Mouse (Mus musculus): ENCODE measurements at regions not wholly inside any gene's neighbourhood (a gene's known extent, or its start where the extent isn't known, plus 50 kb on each side); places are given as distances from the start of the nearest gene placed in this dataset.
"Not testable (repeated sequence)": the region's sequence is repeated elsewhere in the genome, so short reads cannot be mapped to it uniquely, and the experiment has no call there.

- 84% methylated on average over 2 of the region's 2 CpGs for WGBS
- ATAC-seq (ENCODE audit: insufficient read depth, low FRiP score, low TSS enrichment) (no peak), DNase-seq (ENCODE audit: low spot score) (no peak)
- Histone ChIP-seq H3K9me3 (ENCODE audit: control insufficient read depth, low read length) (no peaks in the 10 kb centered on the region), H3K4me3 (ENCODE audit: low read depth, low read length) (no peak overlapping the region), H3K27ac (ENCODE audit: low read depth, low read length) (no peak overlapping the region), H3K4me1 (ENCODE audit: control insufficient read depth, insufficient read depth, low read length) (no peaks in the 10 kb centered on the region), H3K9ac (ENCODE audit: low read length) (no peak overlapping the region), H3K27me3 (ENCODE audit: control insufficient read depth, insufficient read depth, low read length) (no peaks in the 10 kb centered on the region), H3K4me2 (ENCODE audit: low read depth) (no peak overlapping the region), H3K36me3 (ENCODE audit: control insufficient read depth, insufficient read depth, low read length) (no peaks in the 10 kb centered on the region)
These were observed 3516.8 kb downstream of the 9330182O14Rik start for GRCm38 (mm10) chr15:43650818-43651500.

- H3K4me1 ChIP-seq (ENCODE audit: control insufficient read depth, insufficient read depth, low read length): no peaks in the 10 kb centered on the region
- H3K4me3 ChIP-seq (ENCODE audit: low read depth, low read length): no peak overlapping the region
- H3K27ac ChIP-seq (ENCODE audit: low read depth, low read length): no peak overlapping the region
- H3K9me3 ChIP-seq (ENCODE audit: control insufficient read depth, low read length): no peaks in the 10 kb centered on the region
- ATAC-seq (ENCODE audit: insufficient read depth, low FRiP score, low TSS enrichment) (no peak), DNase-seq (ENCODE audit: low spot score) (no peak)
- H3K4me2 ChIP-seq (ENCODE audit: low read depth): no peak overlapping the region
- no peaks in the 10 kb centered on the region for H3K36me3 ChIP-seq (ENCODE audit: control insufficient read depth, insufficient read depth, low read length)
- no peaks in the 10 kb centered on the region for H3K27me3 ChIP-seq (ENCODE audit: control insufficient read depth, insufficient read depth, low read length)
- no peak overlapping the region for H3K9ac ChIP-seq (ENCODE audit: low read length)
- 87% methylated on average over 1 of the region's 1 CpGs for WGBS
These were observed 3529.5 kb downstream of the 9330182O14Rik start for GRCm38 (mm10) chr15:43663648-43664047.

GRCm38 (mm10) chr15:43678844-43679243, 3544.7 kb downstream of the 9330182O14Rik start:
- no peak overlapping the region for H3K9ac ChIP-seq (ENCODE audit: low read length)
- 49% methylated on average over 1 of the region's 1 CpGs for WGBS
- no peaks in the 10 kb centered on the region for H3K4me1 ChIP-seq (ENCODE audit: control insufficient read depth, insufficient read depth, low read length)
- no peak overlapping the region for H3K27ac ChIP-seq (ENCODE audit: low read depth, low read length)
- no peaks in the 10 kb centered on the region for H3K36me3 ChIP-seq (ENCODE audit: control insufficient read depth, insufficient read depth, low read length)
- no peak for DNase-seq (ENCODE audit: low spot score)
- no peak for ATAC-seq (ENCODE audit: insufficient read depth, low FRiP score, low TSS enrichment)
- no peaks in the 10 kb centered on the region for H3K9me3 ChIP-seq (ENCODE audit: control insufficient read depth, low read length)
- H3K4me2 ChIP-seq (ENCODE audit: low read depth): no peak overlapping the region
- H3K4me3 ChIP-seq (ENCODE audit: low read depth, low read length): no peak overlapping the region
- no peaks in the 10 kb centered on the region for H3K27me3 ChIP-seq (ENCODE audit: control insufficient read depth, insufficient read depth, low read length)

GRCm38 (mm10) chr15:43682176-43682575, 3548.0 kb downstream of the 9330182O14Rik start:
- no peaks in the 10 kb centered on the region for H3K27me3 ChIP-seq (ENCODE audit: control insufficient read depth, insufficient read depth, low read length)
- no peaks in the 10 kb centered on the region for H3K4me1 ChIP-seq (ENCODE audit: control insufficient read depth, insufficient read depth, low read length)
- DNase-seq (ENCODE audit: low spot score) (no peak), ATAC-seq (ENCODE audit: insufficient read depth, low FRiP score, low TSS enrichment) (no peak)
- H3K4me2 ChIP-seq (ENCODE audit: low read depth): no peak overlapping the region
- no peak overlapping the region for H3K9ac ChIP-seq (ENCODE audit: low read length)
- no peak overlapping the region for H3K27ac ChIP-seq (ENCODE audit: low read depth, low read length)
- no peaks in the 10 kb centered on the region for H3K36me3 ChIP-seq (ENCODE audit: control insufficient read depth, insufficient read depth, low read length)
- no peak overlapping the region for H3K4me3 ChIP-seq (ENCODE audit: low read depth, low read length)
- H3K9me3 ChIP-seq (ENCODE audit: control insufficient read depth, low read length): no peaks in the 10 kb centered on the region
- 85% methylated on average over 2 of the region's 2 CpGs for WGBS

DNA sequence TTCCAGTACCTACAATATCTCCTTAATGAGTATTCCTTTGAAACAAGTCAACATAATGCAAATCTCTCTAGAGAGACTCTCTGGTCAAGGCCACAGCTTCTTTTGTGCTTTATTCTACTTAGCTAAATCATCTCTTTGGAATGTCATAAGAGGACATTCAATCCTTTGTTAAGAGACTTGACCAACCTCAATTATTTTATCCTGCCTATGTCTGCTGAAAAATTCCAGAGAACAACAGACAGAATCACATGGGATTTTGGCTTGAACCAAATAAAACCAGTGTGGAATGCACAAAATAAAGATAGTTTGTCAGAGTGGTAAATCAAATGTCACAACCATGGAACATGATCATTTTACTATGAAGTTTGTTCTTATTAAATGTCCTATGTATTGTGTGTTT, 3557.8 kb downstream of the 9330182O14Rik start:
- not testable (repeated sequence) for H3K27me3 ChIP-seq (ENCODE audit: control insufficient read depth, insufficient read depth, low read length); H3K36me3 ChIP-seq (ENCODE audit: control insufficient read depth, insufficient read depth, low read length); H3K4me1 ChIP-seq (ENCODE audit: control insufficient read depth, insufficient read depth, low read length); H3K4me2 ChIP-seq (ENCODE audit: low read depth); DNase-seq (ENCODE audit: low spot score); H3K27ac ChIP-seq (ENCODE audit: low read depth, low read length); H3K9me3 ChIP-seq (ENCODE audit: control insufficient read depth, low read length); ATAC-seq (ENCODE audit: insufficient read depth, low FRiP score, low TSS enrichment); H3K9ac ChIP-seq (ENCODE audit: low read length); H3K4me3 ChIP-seq (ENCODE audit: low read depth, low read length)

DNA sequence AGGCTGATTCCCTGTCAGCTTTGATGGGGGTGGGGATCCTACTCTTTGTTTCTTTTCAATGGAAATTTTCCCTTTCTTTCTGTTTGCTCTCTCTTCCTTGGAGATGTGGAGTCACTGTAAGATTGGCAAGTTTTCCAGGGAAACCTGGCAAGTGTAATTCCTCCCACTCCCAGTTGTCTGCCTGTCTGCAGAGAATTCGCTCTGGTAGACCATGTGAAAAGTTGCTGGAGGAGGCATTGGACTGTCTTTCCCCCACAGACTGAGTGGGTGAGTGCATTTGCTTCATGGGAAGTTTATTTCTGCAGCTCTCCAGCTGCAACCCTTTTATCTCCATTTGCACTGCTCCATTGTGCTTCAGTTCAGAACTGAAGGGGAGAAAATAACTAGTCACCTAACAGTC, 3561.3 kb downstream of the 9330182O14Rik start:
- Histone ChIP-seq H3K9me3 (ENCODE audit: control insufficient read depth, low read length) (no peaks in the 10 kb centered on the region), H3K36me3 (ENCODE audit: control insufficient read depth, insufficient read depth, low read length) (no peaks in the 10 kb centered on the region), H3K4me1 (ENCODE audit: control insufficient read depth, insufficient read depth, low read length) (no peaks in the 10 kb centered on the region), H3K27me3 (ENCODE audit: control insufficient read depth, insufficient read depth, low read length) (no peaks in the 10 kb centered on the region), H3K9ac (ENCODE audit: low read length) (no peak overlapping the region), H3K4me3 (ENCODE audit: low read depth, low read length) (no peak overlapping the region), H3K27ac (ENCODE audit: low read depth, low read length) (no peak overlapping the region), H3K4me2 (ENCODE audit: low read depth) (no peak overlapping the region)
- WGBS: 89% methylated on average over 1 of the region's 1 CpGs
- ATAC-seq (ENCODE audit: insufficient read depth, low FRiP score, low TSS enrichment) (no peak), DNase-seq (ENCODE audit: low spot score) (no peak)

DNA sequence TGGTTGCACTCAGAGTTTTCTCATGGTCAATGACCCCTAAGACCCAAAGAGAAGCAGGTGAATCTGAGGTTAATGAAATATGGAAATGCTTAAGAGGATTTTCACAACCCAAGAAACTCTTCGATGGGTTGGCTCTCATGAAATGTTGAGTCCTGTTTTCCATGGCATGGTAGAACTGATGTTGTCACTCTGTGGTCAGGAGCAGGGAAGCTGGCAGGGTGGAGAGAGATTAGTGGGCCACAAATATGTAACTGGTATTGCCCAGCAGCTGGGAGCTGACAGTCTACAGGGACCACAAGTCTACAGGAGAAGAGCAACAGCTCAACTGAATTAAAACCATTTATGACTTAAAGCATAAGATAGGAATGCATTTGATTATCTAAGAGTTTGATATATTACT, 3582.9 kb downstream of the 9330182O14Rik start:
- no peaks in the 10 kb centered on the region for H3K36me3 ChIP-seq (ENCODE audit: control insufficient read depth, insufficient read depth, low read length)
- 97% methylated on average over 1 of the region's 1 CpGs for WGBS
- no peak overlapping the region for H3K9ac ChIP-seq (ENCODE audit: low read length)
- DNase-seq (ENCODE audit: low spot score) (no peak), ATAC-seq (ENCODE audit: insufficient read depth, low FRiP score, low TSS enrichment) (no peak)
- H3K27me3 ChIP-seq (ENCODE audit: control insufficient read depth, insufficient read depth, low read length): no peaks in the 10 kb centered on the region
- no peak overlapping the region for H3K4me3 ChIP-seq (ENCODE audit: low read depth, low read length)
- H3K9me3 ChIP-seq (ENCODE audit: control insufficient read depth, low read length): no peaks in the 10 kb centered on the region
- no peaks in the 10 kb centered on the region for H3K4me1 ChIP-seq (ENCODE audit: control insufficient read depth, insufficient read depth, low read length)
- no peak overlapping the region for H3K4me2 ChIP-seq (ENCODE audit: low read depth)
- no peak overlapping the region for H3K27ac ChIP-seq (ENCODE audit: low read depth, low read length)

- Histone ChIP-seq H3K4me3 (ENCODE audit: low read depth, low read length) (no peak overlapping the region), H3K4me1 (ENCODE audit: control insufficient read depth, insufficient read depth, low read length) (no peaks in the 10 kb centered on the region), H3K4me2 (ENCODE audit: low read depth) (no peak overlapping the region), H3K9ac (ENCODE audit: low read length) (no peak overlapping the region), H3K27me3 (ENCODE audit: control insufficient read depth, insufficient read depth, low read length) (no peaks in the 10 kb centered on the region), H3K27ac (ENCODE audit: low read depth, low read length) (no peak overlapping the region), H3K9me3 (ENCODE audit: control insufficient read depth, low read length) (no peaks in the 10 kb centered on the region), H3K36me3 (ENCODE audit: control insufficient read depth, insufficient read depth, low read length) (no peaks in the 10 kb centered on the region)
- 100% methylated on average over 1 of the region's 1 CpGs for WGBS
- ATAC-seq (ENCODE audit: insufficient read depth, low FRiP score, low TSS enrichment) (no peak), DNase-seq (ENCODE audit: low spot score) (no peak)
These were observed 3583.4 kb downstream of the 9330182O14Rik start for GRCm38 (mm10) chr15:43717559-43717958.

GRCm38 (mm10) chr15:43720916-43721315, 3586.8 kb downstream of the 9330182O14Rik start:
- no peak for DNase-seq (ENCODE audit: low spot score)
- WGBS: 92% methylated on average over 1 of the region's 1 CpGs
- no peak overlapping the region for H3K27ac ChIP-seq (ENCODE audit: low read depth, low read length)
- H3K4me1 ChIP-seq (ENCODE audit: control insufficient read depth, insufficient read depth, low read length): no peaks in the 10 kb centered on the region
- H3K9ac ChIP-seq (ENCODE audit: low read length): no peak overlapping the region
- no peaks in the 10 kb centered on the region for H3K27me3 ChIP-seq (ENCODE audit: control insufficient read depth, insufficient read depth, low read length)
- ATAC-seq (ENCODE audit: insufficient read depth, low FRiP score, low TSS enrichment): no peak
- no peaks in the 10 kb centered on the region for H3K9me3 ChIP-seq (ENCODE audit: control insufficient read depth, low read length)
- no peak overlapping the region for H3K4me2 ChIP-seq (ENCODE audit: low read depth)
- H3K4me3 ChIP-seq (ENCODE audit: low read depth, low read length): no peak overlapping the region
- H3K36me3 ChIP-seq (ENCODE audit: control insufficient read depth, insufficient read depth, low read length): no peaks in the 10 kb centered on the region

All from neural tube, embryonic 11.5 days (tissue).